Mouse (Mus musculus): ENCODE results near the gene Tlnrd1. TPM values are rescaled to one million over a fixed set of nuclear protein-coding genes. Genes with fewer than 3 reads are reported as not detected.

The Tlnrd1 gene
- total and polyA plus RNA-seq, 2 experiments from 2014 or later, result 9.5 to 54.9 TPM

GRCm38 (mm10) chr7:83882150-83882632 is 1.9 kb downstream of the Tlnrd1 start:
- peak overlapping the region; percentile 84 for H3K4me3 ChIP-seq (ENCODE audit: low read depth, low read length)
- no peaks in the 10 kb centered on the region for H3K9me3 ChIP-seq (ENCODE audit: low read length)
- no peak overlapping the region for H3K9ac ChIP-seq (replicated peaks; ENCODE audit: low read length, poor library complexity, severe bottlenecking)
- WGBS, result 91% methylated on average over 35 of the region's 35 CpGs
- peak overlapping the region; percentile 77 for H3K4me2 ChIP-seq (ENCODE audit: low read depth, low read length, poor library complexity, severe bottlenecking)
- TF ChIP-seq CTCF (IDR thresholded peaks at IDR 0.05), result no peak
- H3K27me3 ChIP-seq (ENCODE audit: insufficient read depth, low read length), result no peaks in the 10 kb centered on the region
- peak overlapping the region; percentile 91 for H3K27ac ChIP-seq (ENCODE audit: low read depth, low read length)
- no peaks in the 10 kb centered on the region for H3K36me3 ChIP-seq (ENCODE audit: insufficient read depth, low read length)
- peaks cover 25% of the 10 kb centered on the region for H3K4me1 ChIP-seq (ENCODE audit: insufficient read depth, low read length)
- ATAC-seq (ENCODE audit: low FRiP score) (no peak), DNase-seq (ENCODE audit: low spot score) (no peak)

GRCm38 (mm10) chr7:83878676-83879448 is 5.2 kb downstream of the Tlnrd1 start:
- peak; percentile 60 for DNase-seq (ENCODE audit: low spot score)
- H3K4me3 ChIP-seq (ENCODE audit: low read depth, low read length), result no peak overlapping the region
- H3K9me3 ChIP-seq (ENCODE audit: low read length), result no peaks in the 10 kb centered on the region
- H3K4me2 ChIP-seq (ENCODE audit: low read depth, low read length, poor library complexity, severe bottlenecking), result peak overlapping the region; percentile 28
- peaks cover 6% of the 10 kb centered on the region; the same call in 1 of the 2 replicates for H3K36me3 ChIP-seq (ENCODE audit: insufficient read depth, low read length)
- H3K9ac ChIP-seq (replicated peaks; ENCODE audit: low read length, poor library complexity, severe bottlenecking), result no peak overlapping the region
- no peak for ATAC-seq (ENCODE audit: low FRiP score)
- H3K27me3 ChIP-seq (ENCODE audit: insufficient read depth, low read length), result no peaks in the 10 kb centered on the region
- H3K4me1 ChIP-seq (ENCODE audit: insufficient read depth, low read length), result peaks cover 25% of the 10 kb centered on the region
- 5% methylated on average over 5 of the region's 5 CpGs for WGBS
- no peak for TF ChIP-seq CTCF (IDR thresholded peaks at IDR 0.05)
- H3K27ac ChIP-seq (ENCODE audit: low read depth, low read length), result peak overlapping the region; percentile 44; the same call in 1 of the 2 replicates

- Histone ChIP-seq H3K27me3 (ENCODE audit: insufficient read depth, low read length) (no peaks in the 10 kb centered on the region), H3K4me3 (ENCODE audit: low read depth, low read length) (no peak overlapping the region), H3K4me1 (ENCODE audit: insufficient read depth, low read length) (peaks cover 15% of the 10 kb centered on the region), H3K36me3 (ENCODE audit: insufficient read depth, low read length) (peaks cover 6% of the 10 kb centered on the region; the same call in 1 of the 2 replicates), H3K27ac (ENCODE audit: low read depth, low read length) (no peak overlapping the region), H3K9me3 (ENCODE audit: low read length) (no peaks in the 10 kb centered on the region), H3K4me2 (ENCODE audit: low read depth, low read length, poor library complexity, severe bottlenecking) (no peak overlapping the region), H3K9ac (replicated peaks; ENCODE audit: low read length, poor library complexity, severe bottlenecking) (no peak overlapping the region)
- no peak for TF ChIP-seq CTCF (IDR thresholded peaks at IDR 0.05)
- 77% methylated on average over 3 of the region's 3 CpGs for WGBS
- ATAC-seq (ENCODE audit: low FRiP score) (no peak), DNase-seq (ENCODE audit: low spot score) (no peak)
Measured at GRCm38 (mm10) chr7:83877088-83877487, 7.0 kb downstream of the Tlnrd1 start.

GRCm38 (mm10) chr7:83869839-83870543 is 14.1 kb downstream of the Tlnrd1 start:
- no peaks in the 10 kb centered on the region for H3K4me1 ChIP-seq (ENCODE audit: insufficient read depth, low read length)
- no peak for ATAC-seq (ENCODE audit: low FRiP score)
- H3K4me3 ChIP-seq (ENCODE audit: low read depth, low read length), result no peak overlapping the region
- H3K36me3 ChIP-seq (ENCODE audit: insufficient read depth, low read length), result no peaks in the 10 kb centered on the region
- no peak for DNase-seq (ENCODE audit: low spot score)
- H3K9me3 ChIP-seq (ENCODE audit: low read length), result no peaks in the 10 kb centered on the region
- WGBS, result 33% methylated on average over 5 of the region's 5 CpGs
- no peak overlapping the region for H3K27ac ChIP-seq (ENCODE audit: low read depth, low read length)
- TF ChIP-seq CTCF (IDR thresholded peaks at IDR 0.05), result no peak
- H3K27me3 ChIP-seq (ENCODE audit: insufficient read depth, low read length), result no peaks in the 10 kb centered on the region
- no peak overlapping the region for H3K4me2 ChIP-seq (ENCODE audit: low read depth, low read length, poor library complexity, severe bottlenecking)
- no peak overlapping the region for H3K9ac ChIP-seq (replicated peaks; ENCODE audit: low read length, poor library complexity, severe bottlenecking)

- Histone ChIP-seq H3K4me3 (ENCODE audit: low read depth, low read length) (no peak overlapping the region), H3K27me3 (ENCODE audit: insufficient read depth, low read length) (no peaks in the 10 kb centered on the region), H3K27ac (ENCODE audit: low read depth, low read length) (no peak overlapping the region), H3K4me1 (ENCODE audit: insufficient read depth, low read length) (no peaks in the 10 kb centered on the region), H3K4me2 (ENCODE audit: low read depth, low read length, poor library complexity, severe bottlenecking) (no peak overlapping the region), H3K9ac (replicated peaks; ENCODE audit: low read length, poor library complexity, severe bottlenecking) (no peak overlapping the region), H3K36me3 (ENCODE audit: insufficient read depth, low read length) (no peaks in the 10 kb centered on the region), H3K9me3 (ENCODE audit: low read length) (no peaks in the 10 kb centered on the region)
- ATAC-seq (ENCODE audit: low FRiP score) (no peak), DNase-seq (ENCODE audit: low spot score) (no peak)
- no peak for TF ChIP-seq CTCF (IDR thresholded peaks at IDR 0.05)
- 59% methylated on average over 3 of the region's 3 CpGs for WGBS
Measured at GRCm38 (mm10) chr7:83868200-83868599, 15.9 kb downstream of the Tlnrd1 start.

- DNase-seq (ENCODE audit: low spot score) (no peak), ATAC-seq (ENCODE audit: low FRiP score) (no peak)
- no peak overlapping the region for H3K4me3 ChIP-seq (ENCODE audit: low read depth, low read length)
- WGBS, result 64% methylated on average over 2 of the region's 2 CpGs
- no peaks in the 10 kb centered on the region for H3K9me3 ChIP-seq (ENCODE audit: low read length)
- H3K9ac ChIP-seq (replicated peaks; ENCODE audit: low read length, poor library complexity, severe bottlenecking), result no peak overlapping the region
- H3K27ac ChIP-seq (ENCODE audit: low read depth, low read length), result no peak overlapping the region
- no peaks in the 10 kb centered on the region for H3K27me3 ChIP-seq (ENCODE audit: insufficient read depth, low read length)
- no peak for TF ChIP-seq CTCF (IDR thresholded peaks at IDR 0.05)
- no peaks in the 10 kb centered on the region for H3K36me3 ChIP-seq (ENCODE audit: insufficient read depth, low read length)
- H3K4me1 ChIP-seq (ENCODE audit: insufficient read depth, low read length), result no peaks in the 10 kb centered on the region
- no peak overlapping the region for H3K4me2 ChIP-seq (ENCODE audit: low read depth, low read length, poor library complexity, severe bottlenecking)
Measured at GRCm38 (mm10) chr7:83863554-83863953, 20.6 kb downstream of the Tlnrd1 start.
